Mouse (Mus musculus) forebrain, embryonic 13.5 days (tissue): Measurements from ENCODE around the gene Gm20605. TPM values are rescaled to one million over a fixed set of nuclear protein-coding genes. Genes with fewer than 3 reads are reported as not detected.

Experiments used
- ATAC-seq: fragments of 200-750 bp; cut with Nextera tagmentation; 2 replicates; pipeline ENCODE4 v1.8.0; 2017
- H3K27ac ChIP-seq: fragments of 300-500 bp; sonication (generic); 2 replicates; pipeline ENCODE4 v1.5.1; 2015; ENCODE audit warnings: inconsistent platforms, mild to moderate bottlenecking, moderate library complexity
- H3K27me3 ChIP-seq: fragments of 300-500 bp; sonication (generic); 2 replicates; pipeline ENCODE4 v1.6.1; 2015; ENCODE audit warnings: mild to moderate bottlenecking, inconsistent platforms
- H3K36me3 ChIP-seq: fragments of 300-500 bp; sonication (generic); 2 replicates; pipeline ENCODE4 v1.6.1; 2015; ENCODE audit warnings: mild to moderate bottlenecking, inconsistent platforms; ENCODE audit not compliant: poor library complexity, severe bottlenecking
- H3K4me1 ChIP-seq: fragments of 300-500 bp; sonication (generic); 2 replicates; pipeline ENCODE4 v1.6.1; 2015; ENCODE audit warnings: inconsistent platforms
- H3K4me2 ChIP-seq: fragments of 300-500 bp; sonication (generic); 2 replicates; pipeline ENCODE4 v1.6.1; 2015; ENCODE audit warnings: inconsistent platforms, mild to moderate bottlenecking, moderate library complexity
- H3K4me3 ChIP-seq: fragments of 300-500 bp; sonication (generic); 2 replicates; pipeline ENCODE4 v1.5.1; 2015; ENCODE audit warnings: mild to moderate bottlenecking, inconsistent platforms
- H3K9ac ChIP-seq: fragments of 300-500 bp; sonication (generic); 2 replicates; pipeline ENCODE4 v1.6.1; 2015; ENCODE audit warnings: mild to moderate bottlenecking, inconsistent platforms
- H3K9me3 ChIP-seq: fragments of 300-500 bp; sonication (generic); replicated peaks from 2 replicates; pipeline ENCODE4 v1.6.1; 2016; ENCODE audit warnings: inconsistent platforms
- WGBS: fragments of 180-500 bp; shearing (Covaris S2); methylation state at CpG from one replicate; pipeline ENCODE4 v1.1.7; 2015; 5-methylcytosine and 5-hydroxymethylcytosine counted together
- polyA plus RNA-seq: library from polyadenylated mRNA; unstranded; fragments of >200 nt; fragmentation: Nextera tagmentation; extraction: Ambion mirVana; gene quantifications from 2 replicates; pipeline ENCODE4 v1.2.1, GENCODE M21; 2015

Gm20605 gene
- polyA plus RNA-seq: 7.3 and 10.8 TPM in 2 replicates

DNA sequence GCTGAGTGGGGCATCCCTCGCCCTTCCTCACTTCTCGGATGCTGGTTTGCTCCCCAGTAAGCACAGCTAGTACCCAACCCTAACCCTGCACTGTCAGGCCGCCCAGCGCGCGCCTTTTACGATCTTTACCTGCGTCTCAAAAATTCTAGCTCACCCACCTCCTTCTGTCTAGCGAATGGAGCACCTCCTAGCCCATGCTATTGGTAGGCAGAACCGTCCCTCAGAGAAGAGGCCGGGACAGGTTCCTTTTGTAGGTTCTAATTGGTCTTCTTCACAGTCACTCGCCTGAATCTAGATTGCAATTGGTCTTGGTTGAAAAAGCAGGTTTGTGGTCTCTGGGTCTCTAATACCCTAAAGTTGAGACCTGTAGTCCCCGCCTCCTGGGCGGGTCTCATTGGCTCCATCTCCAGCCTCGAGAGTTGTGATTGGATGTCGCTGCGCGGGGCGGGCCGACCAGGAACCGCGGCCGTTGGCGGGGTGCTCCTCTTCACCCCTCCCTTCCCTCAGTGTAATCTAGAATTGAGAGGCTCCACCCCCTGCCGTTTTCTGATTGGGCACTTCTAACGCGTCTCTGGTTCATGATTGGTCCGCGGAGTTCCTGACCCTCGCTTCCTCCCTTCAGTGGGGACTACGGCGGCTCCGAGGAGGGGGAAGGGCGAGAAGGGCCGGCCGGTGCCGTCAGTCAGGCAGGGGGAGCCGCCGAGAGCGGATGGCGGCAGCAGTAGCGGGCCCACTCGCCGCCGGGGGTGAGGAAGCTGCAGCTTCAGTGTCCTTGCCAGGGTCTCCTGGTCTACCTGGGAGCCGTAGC is at the start of gene Gm20605, which contains the start of the genes Fbxo24 and Lrch4:
Gene Gm20605, plus strand, starts transcription at position 678 of the 808 bp plus-strand sequence.
Gene Fbxo24, minus strand, starts transcription at position 505 of the 808 bp plus-strand sequence.
Gene Lrch4, plus strand, starts transcription at position 624 of the 808 bp plus-strand sequence.
- Histone ChIP-seq H3K36me3 (peaks cover 25% of the 10 kb centered on the region), H3K4me2 (peak within 1 kb of the TSS; percentile 77), H3K4me3 (peak within 1 kb of the TSS; percentile 69), H3K9ac (peak within 1 kb of the TSS; percentile 81), H3K27ac (peak within 1 kb of the TSS; percentile 92), H3K9me3 (no peaks in the 10 kb centered on the region), H3K4me1 (peaks cover 36% of the 10 kb centered on the region), H3K27me3 (no peaks in the 10 kb centered on the region)
- peak; percentile 99 for ATAC-seq
- WGBS: 0% methylated on average over 46 of the region's 46 CpGs

DNA sequence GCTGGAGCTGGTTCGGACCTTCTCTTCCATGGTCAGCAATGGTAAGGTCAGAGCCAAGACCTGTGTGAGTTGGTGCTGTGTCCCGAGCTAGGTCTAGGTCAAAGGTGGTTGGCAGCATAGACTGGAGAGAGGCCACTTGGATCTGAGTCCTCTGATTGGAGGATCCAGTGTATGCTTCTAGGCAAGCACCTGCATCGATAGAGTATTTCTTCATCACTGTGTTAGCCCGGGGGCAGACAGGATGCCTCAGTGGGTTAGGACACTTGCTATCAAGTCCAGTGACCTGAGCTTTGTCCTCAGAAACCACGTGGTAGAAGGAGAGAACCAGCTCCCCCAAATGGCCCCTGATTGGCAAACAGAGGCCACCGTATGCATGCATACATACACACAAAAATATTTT is 48.7 kb upstream of the Gm20605 start:
- WGBS: 78% methylated on average over 6 of the region's 6 CpGs
- Histone ChIP-seq H3K4me1 (peaks cover 12% of the 10 kb centered on the region), H3K9me3 (no peaks in the 10 kb centered on the region), H3K9ac (no peak overlapping the region), H3K36me3 (no peaks in the 10 kb centered on the region), H3K27ac (no peak overlapping the region), H3K4me2 (no peak overlapping the region), H3K27me3 (peaks cover 13% of the 10 kb centered on the region), H3K4me3 (no peak overlapping the region)
- no peak for ATAC-seq

DNA sequence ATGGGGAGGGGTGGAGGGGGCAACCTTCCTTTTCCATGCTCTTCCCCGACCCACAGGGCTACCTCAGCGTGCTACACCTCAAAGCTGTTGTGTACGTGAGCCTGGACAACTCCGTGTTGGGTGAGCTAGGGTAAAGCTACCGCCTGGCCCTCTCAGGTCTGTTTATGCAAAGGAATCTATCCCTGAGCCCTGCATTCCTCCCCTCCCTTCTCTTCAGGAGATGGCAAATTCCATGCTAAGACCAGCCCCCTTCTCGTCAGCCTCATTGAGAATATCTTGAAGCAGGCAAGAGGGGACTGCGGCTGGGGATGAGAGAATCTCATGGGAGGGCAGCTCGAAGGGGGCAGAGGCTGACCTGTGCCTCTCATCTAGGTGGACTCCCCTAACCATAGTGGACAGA is 46.3 kb upstream of the Gm20605 start:
- no peaks in the 10 kb centered on the region for H3K9me3 ChIP-seq
- H3K27me3 ChIP-seq: peaks cover 13% of the 10 kb centered on the region
- no peaks in the 10 kb centered on the region for H3K36me3 ChIP-seq
- peaks cover 12% of the 10 kb centered on the region for H3K4me1 ChIP-seq
- H3K4me2 ChIP-seq: peak overlapping the region; percentile 65; the same call in 1 of the 2 replicates
- H3K27ac ChIP-seq: no peak overlapping the region
- ATAC-seq: no peak
- WGBS: 40% methylated on average over 8 of the region's 8 CpGs
- H3K9ac ChIP-seq: peak overlapping the region; percentile 70; the same call in 1 of the 2 replicates
- H3K4me3 ChIP-seq: no peak overlapping the region

DNA sequence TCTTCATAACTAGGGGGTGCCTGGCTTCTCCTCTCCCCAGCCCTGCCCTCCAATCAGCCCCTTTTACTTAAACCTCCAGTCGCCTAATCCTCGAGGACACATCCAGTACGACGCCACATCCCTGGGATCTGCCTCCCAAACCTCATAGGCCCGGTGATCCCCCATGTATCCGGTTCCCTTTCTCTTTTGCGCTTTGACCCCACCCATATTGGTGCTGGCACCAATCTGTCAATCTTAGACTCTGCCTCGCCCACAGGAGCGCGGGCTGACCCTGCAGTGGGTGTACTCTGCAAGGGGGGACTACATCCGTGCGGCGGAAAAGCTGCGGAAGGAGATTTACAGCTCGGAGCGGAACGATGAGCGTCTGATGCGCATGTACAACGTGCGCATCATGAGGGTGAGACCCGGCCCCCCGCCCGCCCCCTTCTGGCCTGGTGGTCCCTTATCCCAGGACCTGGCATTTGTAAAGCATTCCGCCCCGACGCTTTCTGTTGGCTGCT is 45.3 kb upstream of the Gm20605 start:
- peak; percentile 89 for ATAC-seq
- H3K36me3 ChIP-seq: no peaks in the 10 kb centered on the region
- WGBS: 19% methylated on average over 27 of the region's 27 CpGs

DNA sequence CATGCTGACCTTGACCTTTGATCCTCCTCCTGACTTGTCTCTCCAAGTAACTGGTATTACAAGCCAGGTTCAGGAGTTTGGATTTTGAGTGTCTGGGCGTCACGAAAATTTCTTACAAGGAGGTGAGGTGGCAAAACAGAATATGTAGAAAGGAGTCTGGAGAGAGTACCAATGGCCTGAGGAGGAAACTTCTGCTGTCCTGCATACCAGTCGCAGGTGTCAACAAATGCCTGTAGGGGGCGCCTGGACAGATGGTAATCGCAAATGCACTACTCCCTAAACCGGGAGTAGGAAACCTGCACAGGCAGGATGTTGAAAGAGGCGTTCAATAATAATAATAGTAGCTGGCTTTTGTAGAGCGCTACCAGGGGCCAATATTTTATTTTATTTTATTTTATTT is 44.0 kb upstream of the Gm20605 start:
- Histone ChIP-seq H3K4me1 (peaks cover 12% of the 10 kb centered on the region), H3K4me3 (no peak overlapping the region), H3K27ac (no peak overlapping the region), H3K36me3 (no peaks in the 10 kb centered on the region), H3K9me3 (no peaks in the 10 kb centered on the region), H3K4me2 (no peak overlapping the region), H3K27me3 (peaks cover 13% of the 10 kb centered on the region), H3K9ac (no peak overlapping the region)
- WGBS: 35% methylated on average over 8 of the region's 8 CpGs
- ATAC-seq: no peak

More for the DNA sequence above, 45.3 kb upstream of the Gm20605 start:
- H3K9me3 ChIP-seq: no peaks in the 10 kb centered on the region
- H3K4me3 ChIP-seq: peak overlapping the region; percentile 38
- H3K27ac ChIP-seq: peak overlapping the region; percentile 40; the same call in 1 of the 2 replicates
- peak overlapping the region; percentile 70 for H3K9ac ChIP-seq
- H3K4me2 ChIP-seq: peak overlapping the region; percentile 65
- peaks cover 13% of the 10 kb centered on the region for H3K27me3 ChIP-seq
- peaks cover 12% of the 10 kb centered on the region for H3K4me1 ChIP-seq

DNA sequence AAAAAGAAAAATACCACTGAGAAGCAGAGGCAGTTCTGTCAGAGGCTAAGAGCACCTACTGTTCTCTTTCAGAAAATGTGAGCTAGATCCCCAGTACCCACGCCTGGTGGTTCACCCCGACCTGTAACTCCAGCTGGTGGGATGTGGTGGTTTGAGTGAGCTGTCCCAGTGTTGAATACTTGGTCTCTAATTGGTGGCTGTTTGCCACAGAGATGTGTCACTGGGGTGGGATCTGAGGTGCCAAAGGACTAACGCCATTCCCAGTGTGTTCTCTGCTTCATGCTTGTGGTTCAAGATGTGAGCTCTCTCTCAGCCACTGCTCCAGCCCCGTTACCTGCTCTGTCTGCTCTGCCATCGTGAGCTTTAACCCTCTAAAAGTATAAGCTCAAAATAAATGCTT is 38.5 kb upstream of the Gm20605 start:
- no peak for ATAC-seq
- H3K4me3 ChIP-seq: no peak overlapping the region
- H3K36me3 ChIP-seq: no peaks in the 10 kb centered on the region
- no peaks in the 10 kb centered on the region for H3K9me3 ChIP-seq
- 74% methylated on average over 5 of the region's 5 CpGs for WGBS
- no peak overlapping the region for H3K9ac ChIP-seq
- no peaks in the 10 kb centered on the region for H3K4me1 ChIP-seq
- H3K27ac ChIP-seq: no peak overlapping the region
- H3K4me2 ChIP-seq: no peak overlapping the region
- no peaks in the 10 kb centered on the region for H3K27me3 ChIP-seq

DNA sequence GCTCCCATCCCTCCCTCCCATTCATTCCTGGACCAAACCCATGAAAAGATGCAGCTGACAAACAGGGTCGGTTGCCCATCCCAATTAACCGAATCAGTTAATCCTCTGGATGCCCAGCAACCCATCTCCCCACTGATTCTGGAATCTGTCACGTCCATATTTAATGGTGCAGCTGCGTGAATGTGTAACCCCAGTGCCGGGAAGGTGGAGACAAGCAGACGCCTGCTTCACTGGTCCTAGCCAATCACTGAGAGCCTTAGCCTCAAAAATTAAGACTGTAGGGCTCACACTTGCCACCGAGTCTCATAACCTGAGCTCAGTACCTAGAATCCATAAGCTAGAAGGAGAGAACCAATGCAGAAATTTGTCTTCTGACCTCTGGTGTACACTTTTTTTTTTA is 33.1 kb upstream of the Gm20605 start:
- H3K4me3 ChIP-seq: no peak overlapping the region
- no peak overlapping the region for H3K27ac ChIP-seq
- WGBS: 76% methylated on average over 7 of the region's 7 CpGs
- no peaks in the 10 kb centered on the region for H3K9me3 ChIP-seq
- H3K9ac ChIP-seq: no peak overlapping the region
- H3K4me1 ChIP-seq: peaks cover 14% of the 10 kb centered on the region
- no peak for ATAC-seq
- no peaks in the 10 kb centered on the region for H3K27me3 ChIP-seq
- H3K4me2 ChIP-seq: no peak overlapping the region
- peaks cover 14% of the 10 kb centered on the region for H3K36me3 ChIP-seq

DNA sequence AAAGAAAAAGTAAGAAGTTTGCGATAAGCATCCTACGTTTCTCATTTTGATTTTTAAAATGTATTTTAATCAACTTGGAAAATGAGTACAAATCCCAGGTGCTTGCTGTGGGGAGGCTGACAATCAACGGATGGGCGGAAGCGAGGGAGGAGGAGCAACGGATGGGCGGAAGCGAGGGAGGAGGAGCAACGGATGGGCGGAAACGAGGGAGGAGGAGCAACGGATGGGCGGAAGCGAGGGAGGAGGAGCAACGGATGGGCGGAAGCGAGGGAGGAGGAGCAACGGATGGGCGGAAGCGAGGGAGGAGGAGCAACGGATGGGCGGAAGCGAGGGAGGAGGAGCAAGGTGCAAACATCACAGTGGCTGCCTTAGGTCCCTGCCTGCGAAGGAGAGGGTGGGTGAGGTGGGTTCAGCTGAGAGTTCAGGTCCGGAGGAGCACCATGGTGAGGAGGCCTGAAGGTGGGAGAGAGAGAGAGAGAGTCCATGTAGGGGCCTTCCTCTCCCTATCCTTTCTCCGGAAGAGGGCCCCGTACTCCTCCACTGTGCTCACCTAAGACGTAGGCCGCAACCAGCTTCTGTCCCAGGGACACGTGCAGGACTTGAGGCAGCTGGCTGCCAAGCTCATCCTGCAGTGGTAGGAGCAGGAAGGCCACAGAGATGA is 32.2 kb upstream of the Gm20605 start:
- no peak overlapping the region for H3K9ac ChIP-seq
- H3K9me3 ChIP-seq: no peaks in the 10 kb centered on the region
- H3K4me1 ChIP-seq: peaks cover 16% of the 10 kb centered on the region
- H3K36me3 ChIP-seq: peaks cover 14% of the 10 kb centered on the region
- no peak for ATAC-seq
- H3K4me3 ChIP-seq: no peak overlapping the region
- no peak overlapping the region for H3K27ac ChIP-seq
- H3K4me2 ChIP-seq: peak overlapping the region; percentile 27
- 34% methylated on average over 26 of the region's 30 CpGs for WGBS
- no peaks in the 10 kb centered on the region for H3K27me3 ChIP-seq

DNA sequence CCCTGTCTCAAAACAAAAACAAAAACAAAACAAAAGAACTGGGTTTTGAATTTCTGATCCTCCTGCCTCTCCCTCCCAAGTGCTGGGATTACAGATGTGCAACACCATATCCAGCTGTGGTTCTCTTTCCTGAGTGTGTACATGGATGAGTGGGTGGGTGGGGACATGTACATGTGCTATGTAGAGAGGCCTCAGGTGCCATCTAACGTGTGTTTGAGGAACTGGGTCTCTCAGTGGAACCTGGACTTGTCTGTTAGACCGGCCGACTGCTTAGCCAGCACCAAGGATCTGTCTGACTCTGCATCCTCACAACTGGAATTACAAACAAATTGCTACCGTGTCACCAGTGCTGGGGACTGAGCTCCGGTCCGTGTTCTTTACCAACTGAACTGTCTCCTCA is 31.4 kb upstream of the Gm20605 start:
- H3K27ac ChIP-seq: no peak overlapping the region
- no peak overlapping the region for H3K9ac ChIP-seq
- H3K4me2 ChIP-seq: no peak overlapping the region
- peaks cover 25% of the 10 kb centered on the region for H3K4me1 ChIP-seq
- 98% methylated on average over 6 of the region's 6 CpGs for WGBS
- H3K4me3 ChIP-seq: no peak overlapping the region
- H3K27me3 ChIP-seq: no peaks in the 10 kb centered on the region
- H3K9me3 ChIP-seq: no peaks in the 10 kb centered on the region
- peaks cover 14% of the 10 kb centered on the region for H3K36me3 ChIP-seq
- no peak for ATAC-seq

DNA sequence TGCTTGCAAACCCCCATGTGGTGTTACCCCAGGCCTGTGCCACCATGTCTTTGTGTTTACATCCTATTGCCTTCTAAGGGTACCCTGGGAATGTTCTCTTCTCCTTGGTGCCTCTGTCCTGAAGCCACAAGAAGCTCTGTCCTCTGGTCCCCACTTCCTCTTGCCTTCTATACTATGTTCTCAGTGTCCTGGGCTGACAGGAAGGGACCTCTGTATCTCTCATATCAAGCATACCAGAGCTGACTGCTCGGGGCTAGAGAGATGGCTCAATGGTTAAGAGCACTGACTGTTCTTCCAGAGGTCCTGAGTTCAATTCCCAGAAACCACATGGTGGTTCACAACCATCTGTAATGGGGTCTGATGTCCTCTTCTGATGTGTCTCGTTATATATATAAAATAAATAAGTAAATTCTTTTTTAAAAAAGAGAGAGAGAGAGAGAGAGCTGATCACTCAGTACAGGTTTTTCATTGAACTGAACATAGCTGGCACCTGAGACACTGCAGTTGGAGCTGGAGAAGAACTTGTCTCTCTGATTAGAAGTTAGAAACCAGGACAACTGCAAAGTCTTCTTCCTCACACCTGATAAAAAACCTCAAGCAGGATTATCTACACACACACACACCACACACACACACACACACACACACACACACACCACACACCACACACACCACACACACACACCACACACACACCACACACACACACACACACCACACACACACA is 30.7 kb upstream of the Gm20605 start:
- peaks cover 14% of the 10 kb centered on the region for H3K36me3 ChIP-seq
- no peak overlapping the region for H3K4me2 ChIP-seq
- no peak overlapping the region for H3K4me3 ChIP-seq
- H3K4me1 ChIP-seq: peaks cover 31% of the 10 kb centered on the region
- no peak overlapping the region for H3K9ac ChIP-seq
- H3K9me3 ChIP-seq: no peaks in the 10 kb centered on the region
- ATAC-seq: no peak
- no peaks in the 10 kb centered on the region for H3K27me3 ChIP-seq
- H3K27ac ChIP-seq: no peak overlapping the region
- WGBS: 91% methylated on average over 2 of the region's 2 CpGs

DNA sequence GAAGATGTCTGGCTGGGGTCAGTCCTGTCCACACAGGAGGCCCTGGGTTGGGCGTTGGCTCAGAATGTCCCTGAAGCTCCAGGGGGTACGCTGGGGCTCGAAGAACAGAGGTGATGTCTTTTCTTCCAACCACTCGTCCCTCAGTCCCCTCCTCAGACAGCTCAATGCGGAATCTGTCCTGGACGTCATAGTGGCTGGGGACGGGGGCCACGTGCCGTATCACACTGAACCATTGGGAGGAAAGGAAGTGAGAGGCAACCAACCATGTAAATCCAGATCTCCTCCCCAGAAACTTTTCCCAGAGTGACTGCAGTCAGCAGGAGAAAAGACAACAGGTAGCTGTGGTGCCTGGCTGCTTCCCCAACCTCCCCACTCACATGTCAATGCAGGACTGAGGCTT is 29.4 kb upstream of the Gm20605 start:
- peaks cover 14% of the 10 kb centered on the region for H3K36me3 ChIP-seq
- H3K27ac ChIP-seq: no peak overlapping the region
- no peaks in the 10 kb centered on the region for H3K27me3 ChIP-seq
- WGBS: 73% methylated on average over 9 of the region's 9 CpGs
- H3K9me3 ChIP-seq: no peaks in the 10 kb centered on the region
- no peak for ATAC-seq
- peak overlapping the region; percentile 88 for H3K9ac ChIP-seq
- H3K4me3 ChIP-seq: peak overlapping the region; percentile 74
- H3K4me1 ChIP-seq: peaks cover 39% of the 10 kb centered on the region
- H3K4me2 ChIP-seq: peak overlapping the region; percentile 97
